Mouse (Mus musculus): ENCODE measurements around the gene Gys2. TPM values are rescaled to one million over a fixed set of nuclear protein-coding genes. Genes with fewer than 3 reads are reported as not detected.
A peak's percentile ranks its signal among the peaks of the same experiment; 100 is the strongest.

The Gys2 gene
- total and polyA plus RNA-seq, 2 experiments = 51.7 to 184 TPM

DNA sequence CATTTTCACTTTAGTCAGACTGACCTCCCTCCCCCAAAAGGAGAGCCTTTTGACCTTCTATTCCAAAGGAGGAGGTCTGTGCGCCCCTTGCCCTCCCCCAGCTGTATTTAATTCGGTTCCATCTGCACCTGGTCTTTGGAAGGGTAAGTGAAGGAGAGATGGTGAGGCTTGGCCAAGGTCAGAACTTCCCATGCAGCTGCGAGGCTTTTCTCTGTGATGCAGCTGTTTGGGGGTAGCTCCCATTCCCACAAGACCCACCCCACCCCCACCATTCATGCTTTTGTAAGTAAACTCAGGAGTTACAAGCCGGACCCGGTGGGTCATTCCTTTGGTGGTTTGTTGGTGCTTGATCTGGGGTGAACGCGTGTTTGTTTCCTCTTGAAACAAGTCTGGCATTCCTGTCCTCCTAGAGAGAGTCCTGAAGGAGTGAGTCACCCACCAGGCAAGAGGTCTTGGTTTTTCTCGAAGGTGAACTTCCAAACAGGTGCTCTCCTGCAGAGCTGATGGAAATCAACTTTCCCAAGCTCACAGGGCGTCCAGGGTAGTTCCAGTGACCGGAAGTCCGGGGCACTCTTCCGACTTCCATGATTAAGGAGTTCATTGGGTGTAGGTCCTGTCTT is 38.7 kb upstream of the Gys2 start:
- TF ChIP-seq CTCF (IDR thresholded peaks at IDR 0.05; ENCODE audit: low read depth, low read length) (no peak), POLR2A (IDR thresholded peaks at IDR 0.05; ENCODE audit: extremely low read depth, insufficient read depth, low read length) (no peak)
- Histone ChIP-seq H3K36me3 (ENCODE audit: control insufficient read depth, insufficient read depth, low read length) (no peaks in the 10 kb centered on the region), H3K4me3 (ENCODE audit: insufficient read depth, low read depth, low read length) (no peak overlapping the region), H3K27ac (replicated peaks; ENCODE audit: insufficient read depth, low read depth, low read length) (no peak overlapping the region), H3K4me1 (ENCODE audit: control insufficient read depth, insufficient read depth, low read length) (peaks cover 2% of the 10 kb centered on the region; the same call in 1 of the 2 replicates), H3K9ac (ENCODE audit: low read depth, low read length) (no peak overlapping the region), H3K27me3 (ENCODE audit: control insufficient read depth, insufficient read depth, low read length) (no peaks in the 10 kb centered on the region), H3K79me2 (ENCODE audit: control insufficient read depth, insufficient read depth, low read length) (no peaks in the 10 kb centered on the region)
- DNase-seq (ENCODE audit: extremely low read depth, low read depth, low spot score) = no peak
- WGBS = 50% methylated on average over 12 of the region's 12 CpGs

GRCm38 (mm10) chr6:142508663-142509062 is 35.8 kb upstream of the Gys2 start:
- 53% methylated on average over 4 of the region's 4 CpGs for WGBS
- DNase-seq (ENCODE audit: extremely low read depth, low read depth, low spot score) = no peak
- H3K4me3 ChIP-seq (ENCODE audit: insufficient read depth, low read depth, low read length) = no peak overlapping the region
- no peaks in the 10 kb centered on the region for H3K79me2 ChIP-seq (ENCODE audit: control insufficient read depth, insufficient read depth, low read length)
- H3K9ac ChIP-seq (ENCODE audit: low read depth, low read length) = no peak overlapping the region
- no peaks in the 10 kb centered on the region for H3K4me1 ChIP-seq (ENCODE audit: control insufficient read depth, insufficient read depth, low read length)
- H3K36me3 ChIP-seq (ENCODE audit: control insufficient read depth, insufficient read depth, low read length) = no peaks in the 10 kb centered on the region
- no peaks in the 10 kb centered on the region for H3K27me3 ChIP-seq (ENCODE audit: control insufficient read depth, insufficient read depth, low read length)
- TF ChIP-seq CTCF (IDR thresholded peaks at IDR 0.05; ENCODE audit: low read depth, low read length) = no peak
- no peak for TF ChIP-seq POLR2A (IDR thresholded peaks at IDR 0.05; ENCODE audit: extremely low read depth, insufficient read depth, low read length)
- no peak overlapping the region for H3K27ac ChIP-seq (replicated peaks; ENCODE audit: insufficient read depth, low read depth, low read length)

- H3K4me3 ChIP-seq (ENCODE audit: insufficient read depth, low read depth, low read length) = peak within 1 kb of the TSS; percentile 55
- no peaks in the 10 kb centered on the region for H3K36me3 ChIP-seq (ENCODE audit: control insufficient read depth, insufficient read depth, low read length)
- H3K4me1 ChIP-seq (ENCODE audit: control insufficient read depth, insufficient read depth, low read length) = no peaks in the 10 kb centered on the region
- H3K9ac ChIP-seq (ENCODE audit: low read depth, low read length) = peak within 1 kb of the TSS; percentile 37; the same call in 1 of the 2 replicates
- WGBS = 2% methylated on average over 19 of the region's 19 CpGs
- H3K27ac ChIP-seq (replicated peaks; ENCODE audit: insufficient read depth, low read depth, low read length) = no peak within 1 kb of the TSS
- no peak for TF ChIP-seq CTCF (IDR thresholded peaks at IDR 0.05; ENCODE audit: low read depth, low read length)
- TF ChIP-seq POLR2A (IDR thresholded peaks at IDR 0.05; ENCODE audit: extremely low read depth, insufficient read depth, low read length) = no peak
- peak; percentile 42 for DNase-seq (ENCODE audit: extremely low read depth, low read depth, low spot score)
- no peaks in the 10 kb centered on the region for H3K27me3 ChIP-seq (ENCODE audit: control insufficient read depth, insufficient read depth, low read length)
- H3K79me2 ChIP-seq (ENCODE audit: control insufficient read depth, insufficient read depth, low read length) = no peaks in the 10 kb centered on the region
Observed at GRCm38 (mm10) chr6:142507785-142508162, 34.9 kb upstream of the Gys2 start, which contains the start of gene Ldhb. Ldhb (minus strand) TSS chr6:142507957.

GRCm38 (mm10) chr6:142507033-142507784 is 34.3 kb upstream of the Gys2 start:
- H3K79me2 ChIP-seq (ENCODE audit: control insufficient read depth, insufficient read depth, low read length) = no peaks in the 10 kb centered on the region
- 31% methylated on average over 30 of the region's 30 CpGs for WGBS
- H3K27ac ChIP-seq (replicated peaks; ENCODE audit: insufficient read depth, low read depth, low read length) = no peak overlapping the region
- no peaks in the 10 kb centered on the region for H3K4me1 ChIP-seq (ENCODE audit: control insufficient read depth, insufficient read depth, low read length)
- peak overlapping the region; percentile 55 for H3K4me3 ChIP-seq (ENCODE audit: insufficient read depth, low read depth, low read length)
- no peaks in the 10 kb centered on the region for H3K27me3 ChIP-seq (ENCODE audit: control insufficient read depth, insufficient read depth, low read length)
- TF ChIP-seq POLR2A (IDR thresholded peaks at IDR 0.05; ENCODE audit: extremely low read depth, insufficient read depth, low read length) (no peak), CTCF (IDR thresholded peaks at IDR 0.05; ENCODE audit: low read depth, low read length) (no peak)
- DNase-seq (ENCODE audit: extremely low read depth, low read depth, low spot score) = no peak
- H3K9ac ChIP-seq (ENCODE audit: low read depth, low read length) = peak overlapping the region; percentile 37; the same call in 1 of the 2 replicates
- H3K36me3 ChIP-seq (ENCODE audit: control insufficient read depth, insufficient read depth, low read length) = no peaks in the 10 kb centered on the region

GRCm38 (mm10) chr6:142506338-142507032 is 33.6 kb upstream of the Gys2 start:
- no peak overlapping the region for H3K4me3 ChIP-seq (ENCODE audit: insufficient read depth, low read depth, low read length)

More at GRCm38 (mm10) chr6:142506338-142507032, 33.6 kb upstream of the Gys2 start:
- Histone ChIP-seq H3K79me2 (ENCODE audit: control insufficient read depth, insufficient read depth, low read length) (no peaks in the 10 kb centered on the region), H3K4me1 (ENCODE audit: control insufficient read depth, insufficient read depth, low read length) (no peaks in the 10 kb centered on the region), H3K9ac (ENCODE audit: low read depth, low read length) (no peak overlapping the region), H3K36me3 (ENCODE audit: control insufficient read depth, insufficient read depth, low read length) (no peaks in the 10 kb centered on the region), H3K27me3 (ENCODE audit: control insufficient read depth, insufficient read depth, low read length) (no peaks in the 10 kb centered on the region), H3K27ac (replicated peaks; ENCODE audit: insufficient read depth, low read depth, low read length) (no peak overlapping the region)
- 46% methylated on average over 10 of the region's 10 CpGs for WGBS
- TF ChIP-seq POLR2A (IDR thresholded peaks at IDR 0.05; ENCODE audit: extremely low read depth, insufficient read depth, low read length) (no peak), CTCF (IDR thresholded peaks at IDR 0.05; ENCODE audit: low read depth, low read length) (no peak)
- DNase-seq (ENCODE audit: extremely low read depth, low read depth, low spot score) = no peak
